Mouse (Mus musculus): ENCODE data around the gene Xk. TPM values are rescaled to one million over a fixed set of nuclear protein-coding genes. Genes with fewer than 3 reads are reported as not detected.
A peak's percentile ranks its signal among the peaks of the same experiment; 100 is the strongest.

Xk gene
- 1.6 and 2.2 TPM in 2 replicates for polyA plus RNA-seq (2012; rRNA removed)

DNA sequence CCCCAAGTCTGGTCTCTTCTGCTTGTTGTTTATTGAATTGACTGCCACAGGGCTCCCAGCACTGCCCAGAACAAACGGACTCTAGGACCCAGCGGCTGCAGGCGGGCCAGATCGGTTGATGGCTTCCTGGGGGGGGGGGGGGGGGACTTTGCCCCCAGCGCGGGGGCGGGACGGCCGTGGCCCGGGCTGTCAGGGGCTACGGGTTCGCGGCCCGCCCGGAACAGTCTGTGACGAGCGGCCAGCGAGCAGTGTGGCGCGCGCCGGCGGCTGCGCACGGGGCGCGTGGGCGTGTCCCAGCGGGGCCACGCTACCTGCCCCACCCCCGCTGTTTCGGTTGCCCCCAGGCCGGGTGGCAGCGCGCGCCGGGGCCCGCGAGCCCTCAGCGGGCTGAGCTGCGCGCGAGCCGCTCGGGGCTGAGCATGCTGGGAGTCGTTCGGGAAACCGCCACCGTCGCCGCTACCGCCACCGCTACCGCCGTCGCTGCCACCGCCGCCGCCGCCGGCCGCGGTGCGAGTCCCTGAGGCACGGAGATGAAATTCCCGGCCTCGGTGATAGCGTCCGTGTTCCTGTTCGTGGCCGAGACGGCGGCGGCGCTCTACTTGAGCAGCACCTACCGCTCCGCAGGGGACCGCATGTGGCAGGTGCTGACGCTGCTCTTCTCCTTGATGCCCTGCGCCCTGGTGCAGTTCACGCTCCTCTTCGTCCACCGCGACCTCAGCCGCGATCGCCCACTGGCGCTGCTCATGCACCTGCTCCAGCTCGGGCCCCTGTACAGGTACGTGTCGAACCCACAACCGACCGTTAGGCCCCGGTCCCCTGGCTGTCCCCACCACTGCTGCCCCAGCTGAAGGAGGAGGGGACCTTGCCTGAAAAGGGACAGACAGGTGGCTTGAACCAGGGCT lies at the start of gene Xk:
TSS of gene Xk (plus strand) at position 297 of the 902 bp plus-strand sequence.
- H3K4me3 ChIP-seq (ENCODE audit: control insufficient read depth, insufficient read depth, low read length) = peak within 1 kb of the TSS; percentile 91
- TF ChIP-seq POLR2A (IDR thresholded peaks at IDR 0.05; ENCODE audit: control insufficient read depth, extremely low read depth, insufficient read depth, low read length, poor library complexity) (no peak), CTCF (IDR thresholded peaks at IDR 0.05; ENCODE audit: borderline replicate concordance, control insufficient read depth, extremely low read depth, insufficient read depth, low read length, poor library complexity) (no peak)
- no peak within 1 kb of the TSS for H3K27ac ChIP-seq (ENCODE audit: control insufficient read depth, insufficient read depth, low read length)
- no peaks in the 10 kb centered on the region for H3K36me3 ChIP-seq (ENCODE audit: control insufficient read depth, insufficient read depth, low read length)
- 0 out of 2 replicates have a peak, but pooled peaks cover 4% of the 10 kb centered on the region for H3K4me1 ChIP-seq (replicated peaks; ENCODE audit: control insufficient read depth, insufficient read depth, low read length)
- under 1% methylated on average over 51 of the region's 94 CpGs for WGBS
- DNase-seq = peak; percentile 53
- no peaks in the 10 kb centered on the region for H3K27me3 ChIP-seq (ENCODE audit: control insufficient read depth, insufficient read depth, low read length)

GRCm38 (mm10) chrX:9227105-9227504 lies 45.5 kb upstream of the Xk start:
- DNase-seq = no peak
- 75% methylated on average over 2 of the region's 2 CpGs for WGBS
- TF ChIP-seq POLR2A (IDR thresholded peaks at IDR 0.05; ENCODE audit: control insufficient read depth, extremely low read depth, insufficient read depth, low read length, poor library complexity) = no peak
- TF ChIP-seq CTCF (IDR thresholded peaks at IDR 0.05; ENCODE audit: borderline replicate concordance, control insufficient read depth, extremely low read depth, insufficient read depth, low read length, poor library complexity) = no peak
- no peaks in the 10 kb centered on the region for H3K4me1 ChIP-seq (replicated peaks; ENCODE audit: control insufficient read depth, insufficient read depth, low read length)
- no peak overlapping the region for H3K4me3 ChIP-seq (ENCODE audit: control insufficient read depth, insufficient read depth, low read length)
- no peaks in the 10 kb centered on the region for H3K36me3 ChIP-seq (ENCODE audit: control insufficient read depth, insufficient read depth, low read length)
- no peaks in the 10 kb centered on the region for H3K27me3 ChIP-seq (ENCODE audit: control insufficient read depth, insufficient read depth, low read length)
- no peak overlapping the region for H3K27ac ChIP-seq (ENCODE audit: control insufficient read depth, insufficient read depth, low read length)

DNA sequence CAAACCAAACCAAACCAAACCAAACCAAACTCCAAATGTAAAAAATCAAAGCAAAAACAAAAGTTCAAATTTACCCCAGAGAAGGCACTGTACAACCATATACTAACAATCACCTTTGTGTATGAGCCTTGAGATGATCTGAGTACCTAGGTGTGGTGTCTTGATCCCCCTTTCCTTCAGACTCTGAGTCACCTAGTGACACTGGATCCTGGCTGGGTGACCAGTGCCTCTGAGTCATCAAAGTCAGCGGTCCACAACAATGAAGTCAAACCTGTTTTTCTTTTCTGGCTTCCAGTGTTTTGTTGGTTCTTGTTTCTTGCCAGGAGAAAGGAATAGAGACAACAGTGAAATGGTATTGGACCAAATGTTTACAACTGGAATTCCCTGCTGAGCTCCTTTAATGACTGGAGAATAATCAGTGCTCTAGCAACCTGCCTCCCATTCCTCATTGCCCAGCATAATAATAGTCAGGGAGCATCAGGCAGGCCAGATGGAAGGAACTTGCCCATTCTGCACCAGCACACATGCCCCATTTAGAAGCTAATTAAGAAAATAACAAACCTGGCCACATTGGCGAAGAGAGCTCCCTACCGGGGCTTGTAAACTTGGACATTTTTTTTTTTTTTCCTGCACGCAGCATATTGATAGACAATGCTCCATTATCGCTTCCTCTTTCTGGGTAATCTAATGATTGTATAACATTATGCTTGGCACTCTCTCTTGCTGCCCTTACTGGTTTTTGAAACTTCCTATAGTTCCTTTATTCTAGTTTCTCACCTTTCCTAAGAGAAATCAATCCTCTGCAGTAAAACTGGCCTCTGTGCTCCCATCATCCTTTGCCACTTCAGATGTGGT lies 31.6 kb upstream of the Xk start:
- TF ChIP-seq CTCF (IDR thresholded peaks at IDR 0.05; ENCODE audit: borderline replicate concordance, control insufficient read depth, extremely low read depth, insufficient read depth, low read length, poor library complexity) = no peak
- no peak for TF ChIP-seq POLR2A (IDR thresholded peaks at IDR 0.05; ENCODE audit: control insufficient read depth, extremely low read depth, insufficient read depth, low read length, poor library complexity)
- WGBS = 90% methylated on average over 5 of the region's 5 CpGs
- Histone ChIP-seq H3K27ac (ENCODE audit: control insufficient read depth, insufficient read depth, low read length) (no peak overlapping the region), H3K36me3 (ENCODE audit: control insufficient read depth, insufficient read depth, low read length) (no peaks in the 10 kb centered on the region), H3K4me1 (replicated peaks; ENCODE audit: control insufficient read depth, insufficient read depth, low read length) (no peaks in the 10 kb centered on the region), H3K4me3 (ENCODE audit: control insufficient read depth, insufficient read depth, low read length) (no peak overlapping the region), H3K27me3 (ENCODE audit: control insufficient read depth, insufficient read depth, low read length) (no peaks in the 10 kb centered on the region)
- no peak for DNase-seq

- Histone ChIP-seq H3K27ac (ENCODE audit: control insufficient read depth, insufficient read depth, low read length) (no peak overlapping the region), H3K4me1 (replicated peaks; ENCODE audit: control insufficient read depth, insufficient read depth, low read length) (no peaks in the 10 kb centered on the region), H3K27me3 (ENCODE audit: control insufficient read depth, insufficient read depth, low read length) (no peaks in the 10 kb centered on the region), H3K36me3 (ENCODE audit: control insufficient read depth, insufficient read depth, low read length) (no peaks in the 10 kb centered on the region), H3K4me3 (ENCODE audit: control insufficient read depth, insufficient read depth, low read length) (no peak overlapping the region)
- TF ChIP-seq CTCF (IDR thresholded peaks at IDR 0.05; ENCODE audit: borderline replicate concordance, control insufficient read depth, extremely low read depth, insufficient read depth, low read length, poor library complexity) = no peak
- no peak for TF ChIP-seq POLR2A (IDR thresholded peaks at IDR 0.05; ENCODE audit: control insufficient read depth, extremely low read depth, insufficient read depth, low read length, poor library complexity)
- DNase-seq = no peak
- WGBS = 44% methylated on average over 8 of the region's 8 CpGs
Measured at GRCm38 (mm10) chrX:9243381-9243864, 29.1 kb upstream of the Xk start.

GRCm38 (mm10) chrX:9244603-9245336 lies 27.8 kb upstream of the Xk start:
- H3K4me3 ChIP-seq (ENCODE audit: control insufficient read depth, insufficient read depth, low read length) = no peak overlapping the region
- TF ChIP-seq POLR2A (IDR thresholded peaks at IDR 0.05; ENCODE audit: control insufficient read depth, extremely low read depth, insufficient read depth, low read length, poor library complexity) (no peak), CTCF (IDR thresholded peaks at IDR 0.05; ENCODE audit: borderline replicate concordance, control insufficient read depth, extremely low read depth, insufficient read depth, low read length, poor library complexity) (no peak)
- DNase-seq = no peak
- no peaks in the 10 kb centered on the region for H3K36me3 ChIP-seq (ENCODE audit: control insufficient read depth, insufficient read depth, low read length)
- WGBS = 53% methylated on average over 12 of the region's 12 CpGs
- no peaks in the 10 kb centered on the region for H3K4me1 ChIP-seq (replicated peaks; ENCODE audit: control insufficient read depth, insufficient read depth, low read length)
- H3K27ac ChIP-seq (ENCODE audit: control insufficient read depth, insufficient read depth, low read length) = no peak overlapping the region
- no peaks in the 10 kb centered on the region for H3K27me3 ChIP-seq (ENCODE audit: control insufficient read depth, insufficient read depth, low read length)
